Mouse (Mus musculus) bone marrow macrophage, adult 2 months (primary cell): ENCODE results near the gene Gm20547.

Experiments used
- CTCF ChIP-seq: IDR thresholded peaks from 2 replicates; pipeline ENCODE4 v1.5.1; 2012; ENCODE audit warnings: low read depth, mild to moderate bottlenecking, low read length, moderate library complexity
- POLR2A ChIP-seq: IDR thresholded peaks from 2 replicates; pipeline ENCODE4 v1.6.1; 2012; ENCODE audit warnings: mild to moderate bottlenecking, low read depth, low read length, borderline replicate concordance

GRCm38 (mm10) chr17:34895724-34896123, 13.9 kb upstream of the Gm20547 start:
- TF ChIP-seq POLR2A, result no peak
- TF ChIP-seq CTCF, result no peak
